Mouse (Mus musculus) midbrain, postnatal 0 days (tissue): Measurements from ENCODE around the gene Ptpn11. TPM values are rescaled to one million over a fixed set of nuclear protein-coding genes. Genes with fewer than 3 reads are reported as not detected.
"Not testable (repeated sequence)": the region's sequence is repeated elsewhere in the genome, so short reads cannot be mapped to it uniquely, and the experiment has no call there.

Experiments used
- ATAC-seq: fragments of 200-750 bp; cut with Nextera tagmentation; 2 replicates; pipeline ENCODE4 v1.8.0; 2017; ENCODE audit warnings: moderate number of reproducible peaks, mild to moderate bottlenecking, moderate TSS enrichment, moderate library complexity; ENCODE audit not compliant: low FRiP score
- DNase-seq: peaks from one replicate; pipeline ENCODE4 v3.0.0-alpha.2; 2015; ENCODE audit warnings: low spot score
- H3K27ac ChIP-seq: fragments of 300-500 bp; sonication (generic); 2 replicates; pipeline ENCODE4 v1.5.1; 2014; ENCODE audit warnings: low read depth, mild to moderate bottlenecking, low read length, mixed read lengths
- H3K27me3 ChIP-seq: fragments of 300-500 bp; sonication (generic); 2 replicates; pipeline ENCODE4 v1.6.1; 2014; ENCODE audit warnings: low read length, control low read depth, mixed read lengths; ENCODE audit not compliant: insufficient read depth
- H3K36me3 ChIP-seq: fragments of 300-500 bp; sonication (generic); 2 replicates; pipeline ENCODE4 v1.6.1; 2014; ENCODE audit warnings: low read length, control low read depth, mixed read lengths; ENCODE audit not compliant: insufficient read depth
- H3K4me1 ChIP-seq: fragments of 300-500 bp; sonication (generic); 2 replicates; pipeline ENCODE4 v1.6.1; 2014; ENCODE audit warnings: mild to moderate bottlenecking, control low read depth, antibody characterized with exemption, low read length, mixed read lengths; ENCODE audit not compliant: insufficient read depth
- H3K4me2 ChIP-seq: fragments of 300-500 bp; sonication (generic); 2 replicates; pipeline ENCODE4 v1.6.1; 2014; ENCODE audit warnings: low read depth, mild to moderate bottlenecking, low read length, mixed read lengths; ENCODE audit not compliant: poor library complexity, severe bottlenecking
- H3K4me3 ChIP-seq: fragments of 300-500 bp; sonication (generic); 2 replicates; pipeline ENCODE4 v1.5.1; 2014; ENCODE audit warnings: low read depth, mild to moderate bottlenecking, low read length, moderate library complexity
- H3K9ac ChIP-seq: fragments of 300-500 bp; sonication (generic); replicated peaks from 2 replicates; pipeline ENCODE4 v1.6.1; 2014; ENCODE audit warnings: mild to moderate bottlenecking, low read length, moderate library complexity, mixed read lengths; ENCODE audit not compliant: poor library complexity, severe bottlenecking
- H3K9me3 ChIP-seq: fragments of 300-500 bp; sonication (generic); 2 replicates; pipeline ENCODE4 v1.6.1; 2016; ENCODE audit warnings: low read length, control low read depth
- CTCF ChIP-seq: IDR thresholded peaks from 2 replicates; pipeline ENCODE4 v1.5.1; 2016; ENCODE audit warnings: antibody characterized with exemption, mild to moderate bottlenecking
- WGBS: fragments of 180-500 bp; shearing (Covaris S2); extraction: QIAGEN DNeasy Blood & Tissue Kit; methylation state at CpG from one replicate; pipeline ENCODE4 v1.1.7; 2014; 5-methylcytosine and 5-hydroxymethylcytosine counted together
- polyA plus RNA-seq: library from polyadenylated mRNA; unstranded; fragments of >200 nt; fragmentation: Nextera tagmentation; extraction: Ambion mirVana; gene quantifications from 2 replicates; pipeline ENCODE4 v1.2.1, GENCODE M21; 2015
- total RNA-seq: library from RNA; depleted of rRNA; stranded (reverse); fragments of >200 nt; gene quantifications from 2 replicates; pipeline ENCODE4 v1.2.3, GENCODE M21; 2014

Gene Ptpn11
- total and polyA plus RNA-seq, 2 experiments from 2014 or later, result 24.8 to 54.4 TPM

GRCm38 (mm10) chr5:121206984-121207383 is 15.8 kb upstream of the Ptpn11 start:
- 92% methylated on average over 3 of the region's 3 CpGs for WGBS
- H3K27me3 ChIP-seq, result no peaks in the 10 kb centered on the region
- H3K36me3 ChIP-seq, result peaks cover 47% of the 10 kb centered on the region

GRCm38 (mm10) chr5:121206540-121206939 is 15.3 kb upstream of the Ptpn11 start:
- no peak for TF ChIP-seq CTCF
- no peak for ATAC-seq
- no peak for DNase-seq
- peaks cover 45% of the 10 kb centered on the region for H3K36me3 ChIP-seq
- no peaks in the 10 kb centered on the region for H3K9me3 ChIP-seq
- no peak overlapping the region for H3K9ac ChIP-seq
- H3K4me1 ChIP-seq, result no peaks in the 10 kb centered on the region
- H3K4me2 ChIP-seq, result no peak overlapping the region
- H3K27me3 ChIP-seq, result no peaks in the 10 kb centered on the region
- H3K4me3 ChIP-seq, result no peak overlapping the region
- H3K27ac ChIP-seq, result no peak overlapping the region
- WGBS, result 84% methylated on average over 9 of the region's 9 CpGs

More at GRCm38 (mm10) chr5:121206984-121207383, 15.8 kb upstream of the Ptpn11 start:
- no peak for ATAC-seq
- no peak for DNase-seq
- no peaks in the 10 kb centered on the region for H3K4me1 ChIP-seq
- H3K4me3 ChIP-seq, result no peak overlapping the region
- H3K27ac ChIP-seq, result no peak overlapping the region
- H3K9me3 ChIP-seq, result no peaks in the 10 kb centered on the region
- no peak for TF ChIP-seq CTCF
- no peak overlapping the region for H3K4me2 ChIP-seq
- no peak overlapping the region for H3K9ac ChIP-seq

GRCm38 (mm10) chr5:121205537-121206130 is 14.4 kb upstream of the Ptpn11 start:
- H3K4me1 ChIP-seq, H3K9me3 ChIP-seq, ATAC-seq, H3K27me3 ChIP-seq, H3K9ac ChIP-seq, DNase-seq, H3K27ac ChIP-seq: not testable (repeated sequence)
- H3K4me2 ChIP-seq, result peak overlapping the region; percentile 53; the same call in 1 of the 2 replicates
- 0 out of 2 replicates have a peak overlapping the region, but pooled peaks have one; percentile 65 for H3K4me3 ChIP-seq
- WGBS, result 79% methylated on average over 7 of the region's 10 CpGs
- peaks cover 42% of the 10 kb centered on the region for H3K36me3 ChIP-seq

- Histone ChIP-seq H3K27ac (peak within 1 kb of the TSS; percentile 86), H3K9me3 (no peaks in the 10 kb centered on the region), H3K9ac (peak within 1 kb of the TSS; percentile 85), H3K36me3 (peaks cover 30% of the 10 kb centered on the region), H3K4me1 (no peaks in the 10 kb centered on the region), H3K27me3 (no peaks in the 10 kb centered on the region), H3K4me2 (peak within 1 kb of the TSS; percentile 53), H3K4me3 (peak within 1 kb of the TSS; percentile 65)
- ATAC-seq (peak; percentile 83), DNase-seq (peak; percentile 94)
- TF ChIP-seq CTCF, result no peak
- WGBS, result 1% methylated on average over 52 of the region's 52 CpGs
Observed at GRCm38 (mm10) chr5:121204132-121205089, 13.2 kb upstream of the Ptpn11 start, which contains the start of gene Rpl6. Gene Rpl6, plus strand, starts transcription at chr5:121204481.

- no peaks in the 10 kb centered on the region for H3K4me1 ChIP-seq
- peaks cover 15% of the 10 kb centered on the region for H3K36me3 ChIP-seq
- WGBS, result 88% methylated on average over 1 of the region's 1 CpGs
- no peak overlapping the region for H3K4me3 ChIP-seq
- ATAC-seq, result no peak
- H3K4me2 ChIP-seq, result no peak overlapping the region
- DNase-seq, result no peak
- no peak for TF ChIP-seq CTCF
- H3K27me3 ChIP-seq, result 0 out of 2 replicates have a peak, but pooled peaks cover under 1% of the 10 kb centered on the region
- no peaks in the 10 kb centered on the region for H3K9me3 ChIP-seq
- H3K9ac ChIP-seq, result no peak overlapping the region
- no peak overlapping the region for H3K27ac ChIP-seq
Observed at GRCm38 (mm10) chr5:121202467-121202866, 11.3 kb upstream of the Ptpn11 start.
